Mouse (Mus musculus) forebrain, embryonic 13.5 days (tissue): ENCODE measurements around the gene Gm1043. TPM values are rescaled to one million over a fixed set of nuclear protein-coding genes. Genes with fewer than 3 reads are reported as not detected.
A peak's percentile ranks its signal among the peaks of the same experiment; 100 is the strongest.

ENCODE experiments used
- ATAC-seq: fragments of 200-750 bp; cut with Nextera tagmentation; 2 replicates; pipeline ENCODE4 v1.8.0; 2017
- H3K27ac ChIP-seq: fragments of 300-500 bp; sonication (generic); 2 replicates; pipeline ENCODE4 v1.5.1; 2015; ENCODE audit warnings: inconsistent platforms, mild to moderate bottlenecking, moderate library complexity
- H3K27me3 ChIP-seq: fragments of 300-500 bp; sonication (generic); 2 replicates; pipeline ENCODE4 v1.6.1; 2015; ENCODE audit warnings: mild to moderate bottlenecking, inconsistent platforms
- H3K36me3 ChIP-seq: fragments of 300-500 bp; sonication (generic); 2 replicates; pipeline ENCODE4 v1.6.1; 2015; ENCODE audit warnings: mild to moderate bottlenecking, inconsistent platforms; ENCODE audit not compliant: poor library complexity, severe bottlenecking
- H3K4me1 ChIP-seq: fragments of 300-500 bp; sonication (generic); 2 replicates; pipeline ENCODE4 v1.6.1; 2015; ENCODE audit warnings: inconsistent platforms
- H3K4me2 ChIP-seq: fragments of 300-500 bp; sonication (generic); 2 replicates; pipeline ENCODE4 v1.6.1; 2015; ENCODE audit warnings: inconsistent platforms, mild to moderate bottlenecking, moderate library complexity
- H3K4me3 ChIP-seq: fragments of 300-500 bp; sonication (generic); 2 replicates; pipeline ENCODE4 v1.5.1; 2015; ENCODE audit warnings: mild to moderate bottlenecking, inconsistent platforms
- H3K9ac ChIP-seq: fragments of 300-500 bp; sonication (generic); 2 replicates; pipeline ENCODE4 v1.6.1; 2015; ENCODE audit warnings: mild to moderate bottlenecking, inconsistent platforms
- H3K9me3 ChIP-seq: fragments of 300-500 bp; sonication (generic); replicated peaks from 2 replicates; pipeline ENCODE4 v1.6.1; 2016; ENCODE audit warnings: inconsistent platforms
- WGBS: fragments of 180-500 bp; shearing (Covaris S2); methylation state at CpG from one replicate; pipeline ENCODE4 v1.1.7; 2015; 5-methylcytosine and 5-hydroxymethylcytosine counted together
- polyA plus RNA-seq: library from polyadenylated mRNA; unstranded; fragments of >200 nt; fragmentation: Nextera tagmentation; extraction: Ambion mirVana; gene quantifications from 2 replicates; pipeline ENCODE4 v1.2.1, GENCODE M21; 2015

Gm1043 gene
- polyA plus RNA-seq, 1 experiment from 2014 or later = 0.40 TPM

GRCm38 (mm10) chr5:37241224-37241623, 156.1 kb downstream of the Gm1043 start:
- peak overlapping the region; percentile 88; the same call in 1 of the 2 replicates for H3K9ac ChIP-seq
- peak overlapping the region; percentile 82 for H3K4me2 ChIP-seq
- peaks cover 46% of the 10 kb centered on the region for H3K4me1 ChIP-seq
- peak overlapping the region; percentile 78 for H3K4me3 ChIP-seq
- no peaks in the 10 kb centered on the region for H3K9me3 ChIP-seq
- H3K36me3 ChIP-seq = no peaks in the 10 kb centered on the region
- H3K27me3 ChIP-seq = peaks cover 68% of the 10 kb centered on the region
- peak; percentile 9 for ATAC-seq
- WGBS = 12% methylated on average over 9 of the region's 9 CpGs
- H3K27ac ChIP-seq = 0 out of 2 replicates have a peak overlapping the region, but pooled peaks have one; percentile 7

- 3% methylated on average over 12 of the region's 56 CpGs for WGBS
- Histone ChIP-seq H3K9ac (peak within 1 kb of the TSS; percentile 88), H3K27me3 (peaks cover 64% of the 10 kb centered on the region), H3K27ac (0 out of 2 replicates have a peak within 1 kb of the TSS, but pooled peaks have one; percentile 7), H3K4me1 (peaks cover 46% of the 10 kb centered on the region), H3K9me3 (no peaks in the 10 kb centered on the region), H3K4me3 (peak within 1 kb of the TSS; percentile 78), H3K4me2 (peak within 1 kb of the TSS; percentile 82), H3K36me3 (no peaks in the 10 kb centered on the region)
- peak; percentile 72 for ATAC-seq
Observed at GRCm38 (mm10) chr5:37241651-37242151, 156.5 kb downstream of the Gm1043 start, which contains the start of gene Crmp1. TSS of gene Crmp1 (plus strand) at chr5:37241940.

- H3K4me3 ChIP-seq = peak overlapping the region; percentile 78
- 9% methylated on average over 44 of the region's 44 CpGs for WGBS
- ATAC-seq = no peak
- peak overlapping the region; percentile 82 for H3K4me2 ChIP-seq
- H3K27me3 ChIP-seq = peaks cover 61% of the 10 kb centered on the region
- peak overlapping the region; percentile 88 for H3K9ac ChIP-seq
- H3K9me3 ChIP-seq = no peaks in the 10 kb centered on the region
- no peaks in the 10 kb centered on the region for H3K36me3 ChIP-seq
- no peak overlapping the region for H3K27ac ChIP-seq
- peaks cover 50% of the 10 kb centered on the region for H3K4me1 ChIP-seq
Observed at GRCm38 (mm10) chr5:37242360-37243168, 157.4 kb downstream of the Gm1043 start.

- Histone ChIP-seq H3K9ac (peak overlapping the region; percentile 88), H3K9me3 (no peaks in the 10 kb centered on the region), H3K27me3 (peaks cover 57% of the 10 kb centered on the region), H3K4me2 (peak overlapping the region; percentile 82), H3K36me3 (no peaks in the 10 kb centered on the region), H3K27ac (peak overlapping the region; percentile 97), H3K4me1 (peaks cover 58% of the 10 kb centered on the region), H3K4me3 (peak overlapping the region; percentile 78)
- no peak for ATAC-seq
- WGBS = under 1% methylated on average over 19 of the region's 19 CpGs
Observed at GRCm38 (mm10) chr5:37243169-37243886, 158.2 kb downstream of the Gm1043 start.

GRCm38 (mm10) chr5:37244161-37244560, 159.0 kb downstream of the Gm1043 start:
- peak overlapping the region; percentile 78 for H3K4me3 ChIP-seq
- 2% methylated on average over 13 of the region's 13 CpGs for WGBS
- H3K4me1 ChIP-seq = peaks cover 66% of the 10 kb centered on the region
- H3K4me2 ChIP-seq = peak overlapping the region; percentile 82
- peak overlapping the region; percentile 88 for H3K9ac ChIP-seq
- no peaks in the 10 kb centered on the region for H3K36me3 ChIP-seq
- peak; percentile 6 for ATAC-seq
- peaks cover 57% of the 10 kb centered on the region for H3K27me3 ChIP-seq
- H3K9me3 ChIP-seq = no peaks in the 10 kb centered on the region
- peak overlapping the region; percentile 97 for H3K27ac ChIP-seq

GRCm38 (mm10) chr5:37244666-37245242, 159.6 kb downstream of the Gm1043 start:
- no peaks in the 10 kb centered on the region for H3K36me3 ChIP-seq
- H3K27me3 ChIP-seq = peaks cover 51% of the 10 kb centered on the region
- H3K27ac ChIP-seq = peak overlapping the region; percentile 97
- peaks cover 72% of the 10 kb centered on the region for H3K4me1 ChIP-seq
- WGBS = 44% methylated on average over 9 of the region's 9 CpGs
- H3K9ac ChIP-seq = peak overlapping the region; percentile 88
- peak overlapping the region; percentile 78 for H3K4me3 ChIP-seq
- H3K9me3 ChIP-seq = no peaks in the 10 kb centered on the region
- peak overlapping the region; percentile 82 for H3K4me2 ChIP-seq
- ATAC-seq = no peak

GRCm38 (mm10) chr5:37245651-37246050, 160.5 kb downstream of the Gm1043 start:
- H3K36me3 ChIP-seq = no peaks in the 10 kb centered on the region
- peaks cover 80% of the 10 kb centered on the region for H3K4me1 ChIP-seq

GRCm38 (mm10) chr5:37246138-37246910, 161.2 kb downstream of the Gm1043 start:
- 1% methylated on average over 27 of the region's 37 CpGs for WGBS
- peak; percentile 55 for ATAC-seq
- peaks cover 81% of the 10 kb centered on the region for H3K4me1 ChIP-seq
- peak overlapping the region; percentile 78 for H3K4me3 ChIP-seq
- H3K9ac ChIP-seq = peak overlapping the region; percentile 88
- H3K4me2 ChIP-seq = peak overlapping the region; percentile 82
- H3K27ac ChIP-seq = peak overlapping the region; percentile 97
- H3K27me3 ChIP-seq = peaks cover 35% of the 10 kb centered on the region
- no peaks in the 10 kb centered on the region for H3K36me3 ChIP-seq
- H3K9me3 ChIP-seq = no peaks in the 10 kb centered on the region

More at GRCm38 (mm10) chr5:37245651-37246050, 160.5 kb downstream of the Gm1043 start:
- Histone ChIP-seq H3K27ac (peak overlapping the region; percentile 97), H3K9ac (peak overlapping the region; percentile 88), H3K4me3 (peak overlapping the region; percentile 78), H3K4me2 (peak overlapping the region; percentile 82), H3K9me3 (no peaks in the 10 kb centered on the region), H3K27me3 (peaks cover 42% of the 10 kb centered on the region)
- 0% methylated on average over 28 of the region's 42 CpGs for WGBS
- peak; percentile 69 for ATAC-seq

GRCm38 (mm10) chr5:37247456-37247855, 162.3 kb downstream of the Gm1043 start:
- Histone ChIP-seq H3K9ac (peak overlapping the region; percentile 88), H3K27ac (peak overlapping the region; percentile 97), H3K9me3 (no peaks in the 10 kb centered on the region), H3K4me3 (peak overlapping the region; percentile 78), H3K4me1 (peaks cover 81% of the 10 kb centered on the region), H3K4me2 (peak overlapping the region; percentile 82), H3K36me3 (0 out of 2 replicates have a peak, but pooled peaks cover 3% of the 10 kb centered on the region), H3K27me3 (peaks cover 24% of the 10 kb centered on the region)
- 58% methylated on average over 4 of the region's 4 CpGs for WGBS
- ATAC-seq = no peak

- Histone ChIP-seq H3K4me1 (peaks cover 73% of the 10 kb centered on the region), H3K9ac (peak overlapping the region; percentile 37; the same call in 1 of the 2 replicates), H3K27me3 (peaks cover 10% of the 10 kb centered on the region), H3K27ac (no peak overlapping the region), H3K9me3 (no peaks in the 10 kb centered on the region), H3K4me2 (peak overlapping the region; percentile 82), H3K36me3 (peaks cover 14% of the 10 kb centered on the region; the same call in 1 of the 2 replicates), H3K4me3 (peak overlapping the region; percentile 78)
- ATAC-seq = no peak
- WGBS = 72% methylated on average over 3 of the region's 3 CpGs
Observed at GRCm38 (mm10) chr5:37248870-37249269, 163.7 kb downstream of the Gm1043 start.

- Histone ChIP-seq H3K4me1 (peaks cover 80% of the 10 kb centered on the region), H3K4me3 (no peak overlapping the region), H3K27me3 (no peaks in the 10 kb centered on the region), H3K36me3 (peaks cover 14% of the 10 kb centered on the region; the same call in 1 of the 2 replicates), H3K9me3 (no peaks in the 10 kb centered on the region), H3K4me2 (no peak overlapping the region), H3K9ac (no peak overlapping the region), H3K27ac (no peak overlapping the region)
- no peak for ATAC-seq
- 83% methylated on average over 3 of the region's 3 CpGs for WGBS
Observed at GRCm38 (mm10) chr5:37251596-37251995, 166.4 kb downstream of the Gm1043 start.
